In genomic region chr10:32881977-32882376, GRCm38 (mm10) we compare ENCODE assay signal across 18 mouse cellular contexts. TPM values are rescaled to one million over a fixed set of nuclear protein-coding genes. Genes with fewer than 3 reads are reported as not detected.
DNase-seq lines count a peak whose midpoint lies in the region; ATAC-seq and TF ChIP-seq lines count a peak whose summit lies in the region.
"Had no signal": no experiment of that assay in that cellular context is flagged by ENCODE, and none has a peak within 500 bp of the region (broad histone marks: within the 10 kb centered on the region; RNA-seq: fewer than 3 reads in every experiment).

No protein-coding gene starts in this region.

- no peaks in the 10 kb centered on the region for H3K27me3 ChIP-seq in hindbrain, embryonic 15.5 days
- no peaks in the 10 kb centered on the region for H3K27me3 ChIP-seq in hindbrain, embryonic 11.5 days (ENCODE audit: control insufficient read depth, insufficient read depth, low read length)
- H3K27me3 ChIP-seq in midbrain, embryonic 15.5 days (replicated peaks), result no peaks in the 10 kb centered on the region
- no peaks in the 10 kb centered on the region for H3K27me3 ChIP-seq in midbrain, embryonic 11.5 days (ENCODE audit: control insufficient read depth, insufficient read depth, low read length)
- no peaks in the 10 kb centered on the region for H3K27me3 ChIP-seq in forebrain, embryonic 14.5 days (replicated peaks; ENCODE audit: control insufficient read depth, insufficient read depth, low read length)
- no peaks in the 10 kb centered on the region for H3K27me3 ChIP-seq in midbrain, postnatal 0 days (ENCODE audit: insufficient read depth, low read length)
- H3K27me3 ChIP-seq: intestine, embryonic 15.5 days; limb, embryonic 12.5 days had no signal

- H3K9me3 ChIP-seq in hindbrain, embryonic 15.5 days, result no peaks in the 10 kb centered on the region
- no peaks in the 10 kb centered on the region for H3K9me3 ChIP-seq in hindbrain, embryonic 11.5 days (ENCODE audit: control insufficient read depth, low read length)
- no peaks in the 10 kb centered on the region for H3K9me3 ChIP-seq in midbrain, embryonic 15.5 days
- H3K9me3 ChIP-seq in midbrain, embryonic 11.5 days (ENCODE audit: control insufficient read depth, low read length), result no peaks in the 10 kb centered on the region
- no peaks in the 10 kb centered on the region for H3K9me3 ChIP-seq in forebrain, embryonic 14.5 days (replicated peaks; ENCODE audit: control insufficient read depth, low read length)
- no peaks in the 10 kb centered on the region for H3K9me3 ChIP-seq in midbrain, postnatal 0 days (ENCODE audit: low read length)
- H3K9me3 ChIP-seq: heart, embryonic 10.5 days; intestine, embryonic 15.5 days; limb, embryonic 12.5 days had no signal

- TF ChIP-seq CTCF in midbrain, postnatal 0 days (IDR thresholded peaks at IDR 0.05), result no peak

- H3K9ac ChIP-seq in hindbrain, embryonic 15.5 days, result no peak overlapping the region
- no peak overlapping the region for H3K9ac ChIP-seq in hindbrain, embryonic 11.5 days (ENCODE audit: low read depth, low read length)
- H3K9ac ChIP-seq in midbrain, embryonic 15.5 days, result no peak overlapping the region
- H3K9ac ChIP-seq in midbrain, embryonic 11.5 days (ENCODE audit: low read length), result no peak overlapping the region
- H3K9ac ChIP-seq in forebrain, embryonic 14.5 days (ENCODE audit: low read length), result no peak overlapping the region
- no peak overlapping the region for H3K9ac ChIP-seq in midbrain, postnatal 0 days (replicated peaks; ENCODE audit: low read length, poor library complexity, severe bottlenecking)
- H3K9ac ChIP-seq: intestine, embryonic 15.5 days; limb, embryonic 12.5 days; liver, embryonic 14.5 days had no signal

- ATAC-seq in hindbrain, embryonic 15.5 days (ENCODE audit: low FRiP score, low read depth), result peak; percentile 56
- no peak for ATAC-seq in hindbrain, embryonic 11.5 days (ENCODE audit: low FRiP score)
- ATAC-seq in midbrain, embryonic 15.5 days (replicated peaks), result peak; percentile 65; the same call in 1 of the 2 replicates
- no peak for ATAC-seq in midbrain, embryonic 11.5 days (ENCODE audit: low FRiP score)
- peak; percentile 89 for ATAC-seq in forebrain, embryonic 14.5 days
- ATAC-seq in midbrain, postnatal 0 days (ENCODE audit: low FRiP score), result no peak; the same call in 1 of the 2 replicates
- ATAC-seq: intestine, embryonic 15.5 days; lung, postnatal 0 days had no signal

- H3K4me1 ChIP-seq in hindbrain, embryonic 15.5 days (replicated peaks), result no peaks in the 10 kb centered on the region
- H3K4me1 ChIP-seq in hindbrain, embryonic 11.5 days (replicated peaks; ENCODE audit: control insufficient read depth, insufficient read depth, low read length), result no peaks in the 10 kb centered on the region
- H3K4me1 ChIP-seq in midbrain, embryonic 15.5 days, result no peaks in the 10 kb centered on the region
- no peaks in the 10 kb centered on the region for H3K4me1 ChIP-seq in midbrain, embryonic 11.5 days (ENCODE audit: control insufficient read depth, insufficient read depth, low read length)
- H3K4me1 ChIP-seq in forebrain, embryonic 14.5 days (ENCODE audit: control insufficient read depth, insufficient read depth, low read length), result no peaks in the 10 kb centered on the region
- no peaks in the 10 kb centered on the region for H3K4me1 ChIP-seq in midbrain, postnatal 0 days (ENCODE audit: insufficient read depth, low read length)
- H3K4me1 ChIP-seq: heart, embryonic 10.5 days; intestine, embryonic 15.5 days; limb, embryonic 12.5 days had no signal

- DNase-seq in hindbrain, embryonic 11.5 days (ENCODE audit: low spot score), result no peak
- DNase-seq in midbrain, embryonic 11.5 days (ENCODE audit: low spot score, missing footprints), result no peak
- peak; percentile 79 for DNase-seq in forebrain, embryonic 14.5 days (ENCODE audit: low spot score)
- peak; percentile 63 for DNase-seq in midbrain, postnatal 0 days (ENCODE audit: low spot score)
- DNase-seq in kidney, postnatal 10 days, result no peak
- DNase-seq: adrenal gland, adult 8-10 months; cerebellum, adult 8-10 months; heart, postnatal 14 days; thymus, postnatal 14 days had no signal

- H3K4me2 ChIP-seq in hindbrain, embryonic 15.5 days, result no peak overlapping the region
- no peak overlapping the region for H3K4me2 ChIP-seq in hindbrain, embryonic 11.5 days (replicated peaks; ENCODE audit: low read depth, low read length)
- no peak overlapping the region for H3K4me2 ChIP-seq in midbrain, embryonic 15.5 days
- no peak overlapping the region for H3K4me2 ChIP-seq in midbrain, embryonic 11.5 days
- no peak overlapping the region for H3K4me2 ChIP-seq in forebrain, embryonic 14.5 days (ENCODE audit: low read length)
- H3K4me2 ChIP-seq in midbrain, postnatal 0 days (ENCODE audit: low read depth, low read length, poor library complexity, severe bottlenecking), result no peak overlapping the region
- H3K4me2 ChIP-seq: intestine, embryonic 15.5 days; limb, embryonic 12.5 days had no signal

- no peak overlapping the region for H3K4me3 ChIP-seq in hindbrain, embryonic 15.5 days
- no peak overlapping the region for H3K4me3 ChIP-seq in hindbrain, embryonic 11.5 days (ENCODE audit: low read depth, low read length)
- no peak overlapping the region for H3K4me3 ChIP-seq in midbrain, embryonic 15.5 days
- no peak overlapping the region for H3K4me3 ChIP-seq in midbrain, embryonic 11.5 days (ENCODE audit: low read depth, low read length)
- H3K4me3 ChIP-seq in forebrain, embryonic 14.5 days (ENCODE audit: low read depth, low read length), result no peak overlapping the region
- no peak overlapping the region for H3K4me3 ChIP-seq in midbrain, postnatal 0 days (ENCODE audit: low read depth, low read length)
- H3K4me3 ChIP-seq: heart, embryonic 10.5 days; intestine, embryonic 15.5 days; limb, embryonic 12.5 days had no signal

- no peak overlapping the region for H3K27ac ChIP-seq in hindbrain, embryonic 15.5 days (replicated peaks)
- no peak overlapping the region for H3K27ac ChIP-seq in hindbrain, embryonic 11.5 days (ENCODE audit: low read depth, low read length)
- no peak overlapping the region for H3K27ac ChIP-seq in midbrain, embryonic 15.5 days
- H3K27ac ChIP-seq in midbrain, embryonic 11.5 days (ENCODE audit: low read depth, low read length), result no peak overlapping the region
- H3K27ac ChIP-seq in forebrain, embryonic 14.5 days (ENCODE audit: low read depth, low read length), result peak overlapping the region; percentile 33; the same call in 1 of the 2 replicates
- no peak overlapping the region for H3K27ac ChIP-seq in midbrain, postnatal 0 days (ENCODE audit: low read depth, low read length)
- H3K27ac ChIP-seq: heart, embryonic 10.5 days; intestine, embryonic 15.5 days; kidney, postnatal 0 days; limb, embryonic 12.5 days; liver, embryonic 14.5 days had no signal

- 55% methylated on average over 6 of the region's 6 CpGs for WGBS in hindbrain, embryonic 15.5 days
- WGBS in hindbrain, embryonic 11.5 days, result 71% methylated on average over 6 of the region's 6 CpGs
- 52% methylated on average over 6 of the region's 6 CpGs for WGBS in midbrain, embryonic 15.5 days
- WGBS in midbrain, embryonic 11.5 days, result 71% methylated on average over 6 of the region's 6 CpGs
- 17% methylated on average over 6 of the region's 6 CpGs for WGBS in forebrain, embryonic 14.5 days
- WGBS in midbrain, postnatal 0 days, result 54% methylated on average over 6 of the region's 6 CpGs

- H3K36me3 ChIP-seq in hindbrain, embryonic 15.5 days, result no peaks in the 10 kb centered on the region
- H3K36me3 ChIP-seq in hindbrain, embryonic 11.5 days (ENCODE audit: control insufficient read depth, insufficient read depth, low read length), result no peaks in the 10 kb centered on the region
- H3K36me3 ChIP-seq in midbrain, embryonic 15.5 days (replicated peaks), result no peaks in the 10 kb centered on the region
- no peaks in the 10 kb centered on the region for H3K36me3 ChIP-seq in midbrain, embryonic 11.5 days (ENCODE audit: control insufficient read depth, insufficient read depth, low read length)
- H3K36me3 ChIP-seq in forebrain, embryonic 14.5 days (ENCODE audit: control insufficient read depth, insufficient read depth, low read length), result no peaks in the 10 kb centered on the region
- no peaks in the 10 kb centered on the region for H3K36me3 ChIP-seq in midbrain, postnatal 0 days (ENCODE audit: insufficient read depth, low read length)
- H3K36me3 ChIP-seq: heart, embryonic 10.5 days; intestine, embryonic 15.5 days; limb, embryonic 12.5 days had no signal

RNA-seq across cellular contexts. Expression of gene Nkain2, which starts 8.3 kb away (rescaled TPM):
- 13.6 and 14.8 TPM in 2 replicates for polyA plus RNA-seq in hindbrain, embryonic 15.5 days (2015; fragmentation: Nextera tagmentation; extraction: Ambion mirVana)
- polyA plus RNA-seq in hindbrain, embryonic 11.5 days (2014; fragmentation: Nextera tagmentation; extraction: Ambion mirVana), result 1.2 and 1.3 TPM in 2 replicates
- 13.5 and 15.4 TPM in 2 replicates for polyA plus RNA-seq in midbrain, embryonic 15.5 days (2015; fragmentation: Nextera tagmentation; extraction: Ambion mirVana)
- polyA plus RNA-seq in midbrain, embryonic 11.5 days (2014; fragmentation: Nextera tagmentation; extraction: Ambion mirVana), result 1.2 and 1.3 TPM in 2 replicates
- polyA plus RNA-seq in forebrain, embryonic 14.5 days (2014; fragmentation: Nextera tagmentation; extraction: Ambion mirVana), result 12.3 and 13.1 TPM in 2 replicates
- 45.0 and 68.5 TPM in 2 replicates for total RNA-seq in midbrain, postnatal 0 days (2014; rRNA removed)
- 17.8 and 23.3 TPM in 2 replicates for polyA plus RNA-seq in midbrain, postnatal 0 days (2015; fragmentation: Nextera tagmentation; extraction: Ambion mirVana)
- total RNA-seq: megakaryocyte-erythroid progenitor cell, adult 5-6 weeks had no signal
- polyA plus RNA-seq: lung, postnatal 0 days had no signal

Comparison
In these comparisons a context has a peak if more than half of its experiments do, and no peak if none do; other contexts are left out.
1. ATAC-seq: peak in hindbrain, embryonic 15.5 days (single experiment), midbrain, embryonic 15.5 days (single experiment) and forebrain, embryonic 14.5 days (single experiment); none in hindbrain, embryonic 11.5 days (single experiment), midbrain, embryonic 11.5 days (single experiment) and midbrain, postnatal 0 days (single experiment).
2. DNase-seq: peak in forebrain, embryonic 14.5 days (single experiment) and midbrain, postnatal 0 days (single experiment); none in hindbrain, embryonic 11.5 days (single experiment), midbrain, embryonic 11.5 days (single experiment) and kidney, postnatal 10 days (single experiment).